Comparison of ENCODE assay signal across 8 mouse cellular contexts in genomic region chr7:80947445-80948350, GRCm38 (mm10). TPM values are rescaled to one million over a fixed set of nuclear protein-coding genes. Genes with fewer than 3 reads are reported as not detected.
DNase-seq lines count a peak whose midpoint lies in the region; ATAC-seq and TF ChIP-seq lines count a peak whose summit lies in the region.

Sec11a (minus strand) TSS chr7:80947780.

- H3K36me3 ChIP-seq in ES-E14 (ENCODE audit: control insufficient read depth, insufficient read depth, low read length, poor library complexity, severe bottlenecking) = peaks cover 2% of the 10 kb centered on the region; the same call in 1 of the 2 replicates
- no peaks in the 10 kb centered on the region for H3K36me3 ChIP-seq in forebrain, embryonic 15.5 days

- peak within 1 kb of the TSS; percentile 67 for H3K4me2 ChIP-seq in forebrain, embryonic 15.5 days (replicated peaks)

- intact Hi-C loops in heart, postnatal 25 days (cut with DNase I) = loop anchor here (5.0 kb wide), 2 partner anchors 45 kb away; partner anchors contain the start of genes Wdr73 and Zfp592

- in situ Hi-C loops in ES-E14 (cut with MboI; ENCODE audit: low sequenced_read_pairs in 2 of 2, unreplicated experiment in 2 of 2) = no loop called here

- WGBS in forebrain, embryonic 15.5 days = 2% methylated on average over 44 of the region's 44 CpGs
- WGBS in lung, adult 2 months = 2% methylated on average over 44 of the region's 44 CpGs

- H3K4me1 ChIP-seq in ES-E14 (ENCODE audit: control insufficient read depth in 2 of 2, insufficient read depth in 2 of 2, low read length in 2 of 2, poor library complexity in 1 of 2) = 0 out of 4 replicates have a peak, but pooled peaks cover 0 to 2% of the 10 kb centered on the region in 2 experiments
- H3K4me1 ChIP-seq in forebrain, embryonic 15.5 days = peaks cover 21% of the 10 kb centered on the region
- peaks cover 8% of the 10 kb centered on the region; the same call in 1 of the 2 replicates for H3K4me1 ChIP-seq in lung, adult 2 months (ENCODE audit: control insufficient read depth, insufficient read depth, low read length)

- ATAC-seq in forebrain, embryonic 15.5 days (replicated peaks) = peak; percentile 100
- peak; percentile 95 for ATAC-seq in neutrophil, adult 5-6 weeks (ENCODE audit: extremely low read depth, insufficient number of reproducible peaks, low FRiP score, poor library complexity, severe bottlenecking)

- TF ChIP-seq POLR2A in lung, adult 2 months (IDR thresholded peaks at IDR 0.05; ENCODE audit: borderline replicate concordance, extremely low read depth, low read depth, low read length) = peak; percentile 91; the same call in 1 of the 2 replicates

- no peak for TF ChIP-seq CTCF in lung, adult 2 months (IDR thresholded peaks at IDR 0.05; ENCODE audit: insufficient read depth, low read length)

- peak; percentile 82 for DNase-seq in ES-E14 (ENCODE audit: low read depth, low spot score)
- peak; percentile 96 for DNase-seq in cerebellum, adult 11-12 months
- peak; percentile 90 for DNase-seq in heart, postnatal 25 days (ENCODE audit: low spot score)
- DNase-seq in layer of hippocampus, adult 18-20 months (ENCODE audit: low spot score in 2 of 2) = peak; percentile 93 to 97
- peak; percentile 97 for DNase-seq in lung, adult 2 months
- DNase-seq in thymus, adult 18-20 months = peak; percentile 91 to 93

- no peaks in the 10 kb centered on the region for H3K9me3 ChIP-seq in ES-E14 (ENCODE audit: control insufficient read depth, insufficient read depth, low read depth, low read length)
- no peaks in the 10 kb centered on the region for H3K9me3 ChIP-seq in forebrain, embryonic 15.5 days

- peak within 1 kb of the TSS; percentile 87 to 93 for H3K4me3 ChIP-seq in ES-E14 (ENCODE audit: insufficient read depth in 1 of 2, low read depth in 1 of 2, low read length in 2 of 2, poor library complexity in 1 of 2, severe bottlenecking in 1 of 2)
- peak within 1 kb of the TSS; percentile 90 for H3K4me3 ChIP-seq in forebrain, embryonic 15.5 days
- H3K4me3 ChIP-seq in lung, adult 2 months (replicated peaks; ENCODE audit: extremely low read depth, low read depth, low read length) = peak within 1 kb of the TSS; percentile 96

- H3K27me3 ChIP-seq in forebrain, embryonic 15.5 days = no peaks in the 10 kb centered on the region

- H3K9ac ChIP-seq in ES-E14 (ENCODE audit: insufficient read depth, low read depth, low read length, poor library complexity, severe bottlenecking) = peak within 1 kb of the TSS; percentile 88
- H3K9ac ChIP-seq in forebrain, embryonic 15.5 days (replicated peaks) = peak within 1 kb of the TSS; percentile 84

- peak within 1 kb of the TSS; percentile 91 for H3K27ac ChIP-seq in ES-E14 (ENCODE audit: insufficient read depth, low read depth, low read length, poor library complexity, severe bottlenecking)
- H3K27ac ChIP-seq in forebrain, embryonic 15.5 days (replicated peaks) = peak within 1 kb of the TSS; percentile 97

TF ChIP-seq in ES-E14, 5 proteins besides CTCF, POLR2A, EP300 and RAD21:
- TF ChIP-seq ZC3H11A (IDR thresholded peaks at IDR 0.05; ENCODE audit: borderline replicate concordance, low read depth, low read length) (no peak), HCFC1 (IDR thresholded peaks at IDR 0.05; ENCODE audit: borderline replicate concordance, insufficient read depth, low read length) (no peak), ZNF384 (IDR thresholded peaks at IDR 0.05; ENCODE audit: low read depth, low read length) (no peak), CHD2 (IDR thresholded peaks at IDR 0.05; ENCODE audit: low read depth, low read length) (no peak), MAFK (IDR thresholded peaks at IDR 0.05; ENCODE audit: insufficient read depth, low read depth, low read length) (no peak)

RNA-seq across cellular contexts. Expression of gene Sec11a, which starts in this region (rescaled TPM):
- 171 and 218 TPM in 2 replicates for total RNA-seq in ES-E14 (2012; rRNA removed)
- polyA plus RNA-seq in forebrain, embryonic 15.5 days (2015; fragmentation: Nextera tagmentation; extraction: Ambion mirVana) = 149 and 157 TPM in 2 replicates
- 10 to 100 TPM; 47.8 to 59.0 TPM for total RNA-seq in heart, postnatal 25 days (2021)
- total RNA-seq in layer of hippocampus, adult 18-20 months (2021) = 10 to 100 TPM; 46.0 to 51.3 TPM
- 42.3 and 52.7 TPM in 2 replicates for polyA plus RNA-seq in lung, adult 2 months (2012; rRNA removed)
- 182 and 199 TPM in 2 replicates for total RNA-seq in neutrophil, adult 5-6 weeks (2017)

Comparison
In these comparisons a context has a peak if more than half of its experiments do, and no peak if none do; other contexts are left out.
1. Peak in every context shown above with its lines: DNase-seq, ATAC-seq, H3K4me3 ChIP-seq and H3K27ac ChIP-seq.